Mouse (Mus musculus) urinary bladder, postnatal 25 days (tissue): ENCODE measurements around the gene C2cd3.

Experiments used
- DNase-seq: peaks from one replicate; pipeline ENCODE4 v3.0.0; 2022; ENCODE audit warnings: low spot score

C2cd3 gene

DNA sequence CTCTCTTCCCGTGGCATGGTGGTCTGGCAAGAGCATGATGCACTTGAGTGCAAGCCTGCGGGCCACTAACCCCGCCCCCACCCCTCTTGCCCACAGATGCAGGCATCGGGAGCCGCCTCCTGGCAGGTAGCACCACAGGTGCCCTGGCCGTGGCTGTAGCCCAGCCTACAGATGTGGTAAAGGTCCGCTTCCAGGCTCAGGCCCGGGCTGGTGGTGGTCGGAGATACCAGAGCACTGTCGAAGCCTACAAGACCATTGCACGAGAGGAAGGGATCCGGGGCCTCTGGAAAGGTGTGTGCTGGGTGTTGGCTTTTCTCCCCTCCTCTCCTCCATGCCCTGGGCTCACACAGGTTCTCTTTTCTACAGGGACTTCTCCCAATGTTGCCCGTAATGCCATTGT lies 125.9 kb downstream of the C2cd3 start:
- DNase-seq = no peak

DNA sequence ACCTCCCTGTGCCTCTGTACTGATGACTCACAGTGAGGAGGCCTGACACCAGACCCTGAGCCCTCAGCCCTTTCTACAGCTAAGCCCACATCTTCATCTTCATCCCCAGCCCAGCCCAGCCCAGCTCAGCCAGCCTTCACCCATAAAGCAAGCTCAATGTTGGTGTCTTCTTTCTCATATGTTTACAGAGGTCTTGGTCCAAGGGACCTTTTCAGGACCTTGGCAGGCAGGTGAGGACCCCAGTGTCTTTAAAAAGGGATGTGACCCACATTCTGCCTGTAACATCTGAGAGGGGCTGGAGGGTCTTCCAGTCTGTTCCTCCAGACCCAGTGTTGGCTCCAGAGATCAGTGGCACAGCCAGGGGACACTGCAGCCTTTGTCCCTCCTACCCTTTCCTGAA lies 127.4 kb downstream of the C2cd3 start:
- no peak for DNase-seq

DNA sequence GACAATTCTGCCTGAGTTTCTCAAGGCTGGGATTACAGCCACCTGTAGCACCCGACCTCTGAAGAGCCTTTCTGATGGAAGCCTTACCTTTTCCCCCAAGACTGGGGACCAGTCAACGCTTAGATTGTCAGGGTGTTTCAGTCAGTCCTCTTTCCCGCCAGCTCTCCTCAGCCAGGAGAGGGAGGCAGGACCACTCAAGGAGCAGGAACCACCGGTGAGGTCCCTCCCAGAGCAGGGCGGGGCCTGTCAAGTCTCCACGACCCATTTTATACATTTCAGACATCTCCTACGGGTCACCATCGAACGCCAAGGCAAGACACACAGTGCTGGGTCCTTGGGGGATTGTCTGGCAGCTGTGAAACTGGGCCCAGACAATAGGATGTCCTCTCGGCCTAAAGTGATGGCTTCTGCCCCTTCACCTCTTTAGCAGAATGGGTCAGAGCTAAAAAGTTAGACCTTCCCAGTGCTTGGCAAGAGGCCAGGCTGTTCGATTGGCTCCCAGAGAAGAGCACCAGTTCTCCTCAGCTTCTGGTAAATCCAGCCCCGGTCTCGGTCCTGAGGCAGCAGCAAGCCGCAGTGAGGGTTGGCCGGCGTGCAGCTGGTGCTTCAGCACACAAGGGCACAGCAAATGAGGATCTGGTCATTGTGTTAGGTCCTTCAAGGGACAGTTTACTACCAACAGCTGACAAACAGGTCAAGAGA lies 128.4 kb downstream of the C2cd3 start:
- no peak for DNase-seq

DNA sequence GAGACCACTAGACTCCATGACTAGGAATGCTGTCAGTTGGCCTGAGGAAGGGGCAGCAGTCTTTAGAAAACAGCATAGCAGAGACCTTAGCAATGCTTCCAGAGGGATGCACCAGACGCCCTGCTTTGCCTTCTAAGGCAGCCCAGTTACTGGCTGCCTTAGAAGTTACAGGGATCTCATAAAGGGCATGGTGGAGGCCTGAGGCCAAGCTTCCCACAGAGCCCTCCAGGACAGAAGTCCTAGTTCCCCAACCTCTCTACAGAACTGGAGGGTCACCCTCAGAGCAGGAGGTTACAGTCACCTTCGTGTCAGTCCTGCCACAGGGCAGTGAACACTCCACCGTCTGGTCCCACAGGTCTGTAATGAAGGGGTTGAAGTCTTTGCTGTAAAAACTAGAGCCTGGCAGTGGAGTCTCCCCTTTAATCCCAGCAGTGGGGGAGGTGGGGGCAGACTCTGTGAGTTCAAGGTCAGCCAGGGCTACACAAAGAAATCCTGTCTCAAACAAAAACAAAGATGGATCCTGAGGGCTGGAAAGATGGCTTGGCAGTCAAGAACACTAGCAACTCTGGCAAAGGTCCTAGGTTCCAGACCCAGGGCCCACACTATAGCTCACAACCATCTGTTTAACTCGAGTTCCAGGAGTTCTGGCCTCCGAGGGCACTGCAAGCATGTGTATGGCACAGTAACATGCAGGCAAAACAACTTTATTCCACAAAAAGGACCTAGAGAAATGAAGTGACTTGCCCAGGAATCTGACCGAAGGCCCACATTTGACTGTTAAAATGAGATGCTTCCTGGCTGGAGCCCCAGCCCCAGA lies 129.2 kb downstream of the C2cd3 start:
- no peak for DNase-seq

DNA sequence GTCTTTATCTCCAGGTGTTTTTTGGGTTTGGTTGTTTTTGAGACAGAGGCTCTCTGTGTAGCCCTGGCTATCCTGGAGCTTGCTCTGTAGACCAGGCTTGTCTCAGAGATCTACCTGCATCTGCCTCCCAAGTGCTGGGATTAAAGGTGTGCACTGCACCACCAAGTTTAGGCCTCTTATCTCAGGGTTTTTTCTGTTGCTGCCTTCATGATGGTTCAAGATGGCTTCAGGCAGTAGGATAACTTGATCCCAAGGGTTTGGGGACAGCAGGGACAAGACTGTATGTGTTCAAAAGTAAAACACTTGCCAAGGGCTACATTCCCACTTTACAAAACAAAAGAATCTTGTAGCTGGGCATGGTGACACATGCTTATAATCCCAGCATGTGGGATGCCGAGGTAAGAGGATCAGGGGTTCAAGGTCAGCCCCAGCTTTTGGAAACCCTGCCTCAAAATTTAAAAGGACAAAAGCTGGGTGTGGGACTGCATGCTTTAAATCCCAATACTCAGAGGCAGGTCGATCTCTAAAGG lies 129.9 kb downstream of the C2cd3 start:
- no peak for DNase-seq

DNA sequence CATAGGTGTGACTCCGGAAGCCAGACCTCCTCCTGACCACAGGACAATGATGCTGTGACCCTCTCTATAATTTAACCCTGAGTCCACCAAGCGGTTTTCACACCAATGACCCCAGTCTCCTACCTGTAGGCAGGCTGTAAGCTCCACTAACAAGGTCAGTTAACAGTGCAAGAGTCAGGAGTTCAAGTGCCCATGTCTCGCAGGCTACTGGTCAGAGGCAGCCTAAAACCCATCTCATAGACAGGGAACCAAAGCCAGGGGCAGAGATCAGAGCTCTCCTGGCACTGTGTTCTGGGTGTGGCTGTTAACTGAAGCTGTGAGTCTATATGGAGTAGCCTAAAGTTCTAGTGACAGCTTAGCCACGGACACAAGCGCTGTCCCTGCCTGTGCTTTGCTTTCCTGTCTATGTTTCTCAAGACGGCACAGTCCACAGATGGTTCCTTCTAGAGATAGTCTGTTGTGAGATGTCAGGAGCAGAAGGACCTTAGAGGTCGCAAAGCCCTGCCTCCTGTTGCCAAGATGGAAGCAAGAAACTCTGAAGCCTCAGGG lies 130.4 kb downstream of the C2cd3 start:
- no peak for DNase-seq

DNA sequence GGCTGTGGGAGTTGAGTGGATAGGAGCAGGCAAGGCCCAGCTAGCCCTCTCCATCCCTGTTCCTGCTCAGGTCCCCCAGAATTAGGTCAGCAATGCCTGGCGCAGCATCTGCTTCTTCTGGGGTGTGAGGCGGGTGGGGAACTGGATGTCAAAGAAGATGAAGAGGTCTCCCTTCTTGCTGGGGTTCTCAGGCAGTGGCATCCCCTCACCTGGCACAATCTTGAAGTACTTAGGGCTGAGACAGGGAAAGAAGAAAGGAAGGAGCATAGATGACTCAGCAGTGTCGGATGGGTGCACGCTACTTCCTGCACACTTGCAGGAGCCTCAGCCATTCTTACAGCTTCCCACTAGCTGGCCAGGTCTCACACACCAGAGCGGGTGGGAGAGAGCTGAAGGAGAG lies 131.0 kb downstream of the C2cd3 start:
- no peak for DNase-seq

DNA sequence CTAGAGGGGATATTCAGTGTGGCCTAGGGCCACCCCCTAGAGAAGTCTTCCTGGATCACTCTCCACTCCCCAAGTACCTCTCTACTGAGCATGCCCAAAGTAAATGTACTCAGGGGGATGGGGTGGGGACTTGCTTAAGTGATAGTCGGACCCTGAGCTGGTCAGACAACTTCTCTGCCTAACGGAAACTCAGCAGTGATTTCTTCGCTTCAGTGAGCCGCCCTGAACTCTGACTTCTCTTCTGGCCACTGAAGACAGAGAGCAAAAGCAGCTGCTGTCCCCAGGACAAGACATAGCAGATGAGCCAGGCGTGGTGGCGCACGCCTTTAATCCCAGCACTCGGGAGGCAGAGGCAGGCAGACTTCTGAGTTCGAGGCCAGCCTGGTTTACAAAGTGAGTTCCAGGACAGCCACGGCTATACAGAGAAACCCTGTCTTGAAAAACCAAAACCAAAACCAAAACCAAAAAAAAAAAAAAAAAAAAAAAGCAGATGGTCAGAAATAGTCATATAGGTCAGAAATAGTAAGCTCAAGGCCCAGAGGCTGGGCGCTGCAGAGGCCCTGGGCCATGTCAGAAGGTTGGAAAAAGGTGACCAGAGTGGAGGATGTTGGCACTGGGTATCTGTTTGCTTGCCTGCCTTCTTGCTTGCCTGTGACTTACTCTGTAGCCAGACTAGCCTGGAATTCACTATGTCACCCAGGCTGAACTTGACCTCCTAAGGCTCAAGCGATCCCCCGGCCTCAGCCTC lies 132.9 kb downstream of the C2cd3 start:
- no peak for DNase-seq

DNA sequence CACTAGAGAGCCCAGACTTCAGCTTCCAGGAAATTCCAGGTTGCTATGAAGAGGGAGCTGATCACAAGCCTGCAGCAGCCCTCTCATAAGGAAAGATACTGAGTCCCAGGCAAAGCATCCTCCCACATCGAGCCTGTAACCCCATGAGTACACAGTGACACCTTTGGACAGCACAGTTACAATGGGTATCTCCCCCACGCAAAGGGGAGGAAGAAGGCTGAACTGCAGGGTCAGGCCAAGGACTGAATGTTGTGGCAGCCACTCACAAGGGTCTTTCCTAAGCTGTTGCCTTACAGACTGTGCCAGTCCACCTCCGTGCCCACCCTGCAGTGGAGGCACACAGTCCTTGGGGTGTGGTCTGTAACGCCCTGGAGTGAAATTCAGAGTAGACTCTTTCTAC lies 134.5 kb downstream of the C2cd3 start:
- DNase-seq = no peak

DNA sequence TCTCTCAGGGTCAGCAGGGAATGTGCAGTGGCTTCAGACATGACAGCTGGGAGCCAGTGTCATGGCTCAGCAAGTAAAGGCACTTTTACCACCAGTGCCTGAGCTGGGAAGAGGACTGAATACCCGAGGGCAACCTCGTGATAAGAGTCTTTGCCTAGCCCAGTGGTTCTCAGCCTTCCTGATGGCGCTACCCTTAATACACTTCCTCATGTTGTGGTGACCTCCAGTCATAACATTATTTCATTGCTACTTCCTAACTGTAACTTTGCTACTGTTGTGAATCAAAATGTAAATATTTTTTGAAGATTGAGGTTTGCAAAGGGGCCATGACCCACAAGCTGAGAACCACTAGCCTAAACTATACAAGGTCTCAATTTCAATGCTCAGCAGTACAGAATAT lies 136.6 kb downstream of the C2cd3 start:
- no peak for DNase-seq

DNA sequence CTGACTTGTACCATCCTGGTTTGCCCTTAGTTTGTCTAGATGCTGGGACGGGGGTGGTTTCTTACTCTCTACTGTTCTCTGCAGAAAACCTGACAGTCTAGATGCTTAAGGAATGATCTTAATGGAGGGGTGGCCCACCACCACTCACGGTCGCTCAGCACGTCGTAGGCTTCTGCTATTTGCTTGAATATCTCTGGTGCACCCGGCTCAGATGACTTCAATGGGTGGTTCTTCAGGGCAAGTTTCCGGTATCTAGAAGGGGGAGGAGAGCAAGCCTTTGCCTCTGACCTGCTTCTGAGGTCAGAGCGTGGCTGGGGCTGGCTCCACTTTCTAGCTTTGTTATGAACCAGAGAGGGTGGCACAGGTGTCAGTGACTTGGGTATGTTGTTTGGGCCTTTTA lies 139.6 kb downstream of the C2cd3 start:
- no peak for DNase-seq

DNA sequence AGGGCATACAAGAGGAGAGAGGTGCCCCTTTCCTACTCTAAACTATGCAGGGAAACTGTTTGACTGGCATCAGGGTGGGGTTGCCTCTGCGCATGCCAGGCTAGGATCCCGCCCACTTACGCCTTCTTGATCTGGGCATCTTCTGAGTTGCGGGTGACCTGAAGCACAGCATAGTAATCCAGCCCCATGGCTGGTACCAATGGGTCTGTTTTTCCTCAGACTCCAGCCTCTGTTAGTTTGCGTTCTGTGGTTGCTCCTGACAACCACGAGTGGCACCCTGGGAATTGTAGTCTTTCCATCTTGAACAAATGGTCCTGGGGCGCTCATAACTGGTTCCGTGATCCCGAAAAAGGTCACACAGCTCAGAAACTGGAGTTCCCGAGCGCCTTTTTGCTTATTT lies 142.5 kb downstream of the C2cd3 start, which contains the start of gene Dnajb13:
Dnajb13 (minus strand) TSS at position 388 of the 400 bp plus-strand sequence.
- DNase-seq = no peak
